Mouse (Mus musculus) kidney, adult 2 months (tissue): ENCODE measurements around the gene Zbtb38. TPM values are rescaled to one million over a fixed set of nuclear protein-coding genes. Genes with fewer than 3 reads are reported as not detected.
A peak's percentile ranks its signal among the peaks of the same experiment; 100 is the strongest.

Source experiments
- DNase-seq: peaks from one replicate; pipeline ENCODE4 v3.0.0; 2021
- H3K27ac ChIP-seq: fragments of 200-500 bp; 2 replicates; pipeline ENCODE4 v1.5.1; 2012; ENCODE audit warnings: low read depth, low read length, control low read depth, inconsistent platforms; ENCODE audit not compliant: insufficient read depth
- H3K27me3 ChIP-seq: fragments of 200-500 bp; replicated peaks from 2 replicates; pipeline ENCODE4 v1.6.1; 2012; ENCODE audit warnings: mild to moderate bottlenecking, moderate library complexity, low read length, inconsistent platforms; ENCODE audit not compliant: control insufficient read depth, insufficient read depth
- H3K36me3 ChIP-seq: fragments of 200-500 bp; 2 replicates; pipeline ENCODE4 v1.6.1; 2012; ENCODE audit warnings: mild to moderate bottlenecking, moderate library complexity, low read length, inconsistent platforms; ENCODE audit not compliant: control insufficient read depth, insufficient read depth
- H3K4me1 ChIP-seq: fragments of 200-500 bp; 2 replicates; pipeline ENCODE4 v1.6.1; 2011; ENCODE audit warnings: low read length; ENCODE audit not compliant: control insufficient read depth, insufficient read depth
- H3K4me3 ChIP-seq: fragments of 200-500 bp; 2 replicates; pipeline ENCODE4 v1.5.1; 2011; ENCODE audit warnings: mild to moderate bottlenecking, low read depth, low read length, control low read depth; ENCODE audit not compliant: insufficient read depth
- CTCF ChIP-seq: fragments of 200-500 bp; conservative IDR thresholded peaks from 2 replicates; pipeline ENCODE4 v1.5.1; 2011; ENCODE audit warnings: low read depth, mild to moderate bottlenecking, control low read depth, low read length, moderate library complexity, mixed read lengths; ENCODE audit not compliant: insufficient read depth, insufficient read length
- POLR2A ChIP-seq: fragments of 200-500 bp; IDR thresholded peaks from one replicate; pipeline ENCODE4 v1.6.1; 2011; ENCODE audit warnings: low read depth, low read length, control low read depth
- WGBS: fragments of 180-500 bp; shearing (Covaris S2); methylation state at CpG from one replicate; pipeline ENCODE4 v1.1.7; 2018; 5-methylcytosine and 5-hydroxymethylcytosine counted together
- polyA plus RNA-seq: library from polyadenylated mRNA; depleted of rRNA; stranded (reverse); fragments of >200 nt; gene quantifications from 2 replicates; pipeline ENCODE4 v1.2.3, GENCODE M21; 2012

Gene Zbtb38
- polyA plus RNA-seq, 1 experiment, result 10.2 TPM

- Histone ChIP-seq H3K4me1 (peaks cover 24% of the 10 kb centered on the region), H3K4me3 (no peak overlapping the region), H3K36me3 (no peaks in the 10 kb centered on the region), H3K27ac (no peak overlapping the region), H3K27me3 (no peaks in the 10 kb centered on the region)
- whole genome bisulfite sequencing, result 70% methylated on average over 10 of the region's 10 CpGs
- DNase-seq, result peak; percentile 46
- TF ChIP-seq POLR2A (no peak), CTCF (no peak)
Observed at GRCm38 (mm10) chr9:96701891-96702290, 50.7 kb downstream of the Zbtb38 start.

GRCm38 (mm10) chr9:96699276-96700035, 53.2 kb downstream of the Zbtb38 start:
- 97% methylated on average over 6 of the region's 6 CpGs for WGBS
- no peaks in the 10 kb centered on the region for H3K36me3 ChIP-seq

GRCm38 (mm10) chr9:96696788-96697492, 55.7 kb downstream of the Zbtb38 start:
- no peak for TF ChIP-seq POLR2A
- no peak for TF ChIP-seq CTCF
- Histone ChIP-seq H3K27ac (peak overlapping the region; percentile 70; the same call in 1 of the 2 replicates), H3K4me3 (no peak overlapping the region), H3K36me3 (no peaks in the 10 kb centered on the region), H3K27me3 (no peaks in the 10 kb centered on the region), H3K4me1 (no peaks in the 10 kb centered on the region; the same call in 1 of the 2 replicates)
- WGBS, result 82% methylated on average over 14 of the region's 14 CpGs
- no peak for DNase-seq

More at GRCm38 (mm10) chr9:96699276-96700035, 53.2 kb downstream of the Zbtb38 start:
- Histone ChIP-seq H3K27me3 (no peaks in the 10 kb centered on the region), H3K4me1 (peaks cover 5% of the 10 kb centered on the region; the same call in 1 of the 2 replicates), H3K27ac (no peak overlapping the region), H3K4me3 (no peak overlapping the region)
- no peak for TF ChIP-seq CTCF
- TF ChIP-seq POLR2A, result no peak
- no peak for DNase-seq

- no peaks in the 10 kb centered on the region for H3K27me3 ChIP-seq
- TF ChIP-seq POLR2A (no peak), CTCF (no peak)
- DNase-seq, result peak; percentile 57
- H3K27ac ChIP-seq, result peak overlapping the region; percentile 70
- H3K4me3 ChIP-seq, result no peak overlapping the region
- no peaks in the 10 kb centered on the region for H3K36me3 ChIP-seq
- 55% methylated on average over 12 of the region's 12 CpGs for WGBS
- H3K4me1 ChIP-seq, result no peaks in the 10 kb centered on the region; the same call in 1 of the 2 replicates
Observed at GRCm38 (mm10) chr9:96696141-96696561, 56.5 kb downstream of the Zbtb38 start.

- TF ChIP-seq CTCF (no peak), POLR2A (no peak)
- H3K27ac ChIP-seq, result no peak overlapping the region
- peaks cover 1% of the 10 kb centered on the region for H3K36me3 ChIP-seq
- 71% methylated on average over 4 of the region's 4 CpGs for WGBS
- H3K4me3 ChIP-seq, result no peak overlapping the region
- DNase-seq, result no peak
- H3K27me3 ChIP-seq, result no peaks in the 10 kb centered on the region
- H3K4me1 ChIP-seq, result no peaks in the 10 kb centered on the region
Observed at GRCm38 (mm10) chr9:96690461-96690863, 62.2 kb downstream of the Zbtb38 start.

- H3K36me3 ChIP-seq, result peaks cover 1% of the 10 kb centered on the region
- no peaks in the 10 kb centered on the region for H3K4me1 ChIP-seq
- WGBS, result 76% methylated on average over 4 of the region's 4 CpGs
- peak; percentile 26 for DNase-seq
- no peak overlapping the region for H3K4me3 ChIP-seq
- TF ChIP-seq CTCF, result no peak
- no peak for TF ChIP-seq POLR2A
- no peak overlapping the region for H3K27ac ChIP-seq
- no peaks in the 10 kb centered on the region for H3K27me3 ChIP-seq
Observed at GRCm38 (mm10) chr9:96689076-96689475, 63.6 kb downstream of the Zbtb38 start.
